Mouse (Mus musculus) heart, postnatal 0 days (tissue): ENCODE results near the gene Tacr2.

Experiments used
- CTCF ChIP-seq: IDR thresholded peaks from 2 replicates; pipeline ENCODE4 v1.5.1; 2016; ENCODE audit warnings: antibody characterized with exemption, control low read depth, low read depth
- EP300 ChIP-seq: IDR thresholded peaks from 2 replicates; pipeline ENCODE4 v1.6.1; 2016; ENCODE audit warnings: antibody characterized with exemption, low read depth

- TF ChIP-seq CTCF (no peak), EP300 (no peak)
Measured at GRCm38 (mm10) chr10:62279671-62280070, 27.4 kb downstream of the Tacr2 start.
